Mouse (Mus musculus): ENCODE data around the gene Rtn4rl1.

DNA sequence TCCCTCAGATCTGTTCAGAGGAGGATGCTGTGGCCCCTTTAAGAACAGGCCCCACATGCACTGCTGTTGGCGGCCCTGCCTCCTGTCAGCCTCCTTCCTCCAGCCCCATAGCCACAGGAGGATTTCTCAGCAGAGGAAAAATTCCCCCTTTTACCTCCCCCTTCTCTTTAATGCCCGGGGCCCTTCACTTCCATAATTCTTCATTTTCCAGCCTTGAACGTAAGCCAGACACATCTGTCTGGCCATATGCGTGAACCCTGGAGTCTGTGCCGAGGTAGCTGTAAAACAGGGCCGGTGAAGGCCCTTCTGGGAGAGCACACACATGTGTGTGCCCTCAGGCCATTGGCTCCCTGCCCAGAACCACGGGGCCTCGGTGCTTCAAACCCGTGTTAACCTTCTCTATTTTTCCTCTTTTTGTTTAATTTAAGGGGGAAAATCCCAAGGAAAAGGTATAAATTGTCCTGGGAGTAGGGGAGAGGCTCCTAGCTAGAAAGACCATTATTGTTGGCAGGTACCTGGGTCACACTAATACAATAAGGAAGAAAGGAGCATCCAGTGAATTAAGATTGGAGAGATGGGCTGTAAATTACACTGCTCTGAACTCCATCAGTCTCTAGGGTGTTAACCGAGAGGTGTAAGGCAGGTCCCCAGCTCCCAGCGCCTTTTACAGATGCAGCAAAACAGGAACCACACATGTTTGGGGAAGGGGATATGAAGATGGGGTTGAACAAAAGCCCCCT lies 46.3 kb upstream of the Rtn4rl1 start:
- TF ChIP-seq CTCF (IDR thresholded peaks at IDR 0.05), result no peak
- no peak for TF ChIP-seq EP300 (IDR thresholded peaks at IDR 0.05; ENCODE audit: insufficient read depth, low read depth, low read length)
- no peak for TF ChIP-seq POLR2A (IDR thresholded peaks at IDR 0.05; ENCODE audit: insufficient read depth, low read depth, low read length)

Data from heart, adult 2 months (tissue).